Mouse (Mus musculus) kidney, postnatal 4 days (tissue): ENCODE measurements around the gene Tcf3.

Experiments
- DNase-seq, 2 experiments: peaks; one replicate each; pipeline ENCODE4 v3.0.0; 2021; ENCODE audit warnings: mixed read lengths in 2 of 2

The Tcf3 gene

GRCm38 (mm10) chr10:80384115-80384639 is 49.3 kb downstream of the Tcf3 start:
- DNase-seq = peak in 1 of 2 experiments; percentile 44

GRCm38 (mm10) chr10:80383431-80383830 is 50.0 kb downstream of the Tcf3 start:
- DNase-seq = peak; percentile 54 to 64

- no peak for DNase-seq
Observed at GRCm38 (mm10) chr10:80382641-80383365, 50.6 kb downstream of the Tcf3 start.

DNA sequence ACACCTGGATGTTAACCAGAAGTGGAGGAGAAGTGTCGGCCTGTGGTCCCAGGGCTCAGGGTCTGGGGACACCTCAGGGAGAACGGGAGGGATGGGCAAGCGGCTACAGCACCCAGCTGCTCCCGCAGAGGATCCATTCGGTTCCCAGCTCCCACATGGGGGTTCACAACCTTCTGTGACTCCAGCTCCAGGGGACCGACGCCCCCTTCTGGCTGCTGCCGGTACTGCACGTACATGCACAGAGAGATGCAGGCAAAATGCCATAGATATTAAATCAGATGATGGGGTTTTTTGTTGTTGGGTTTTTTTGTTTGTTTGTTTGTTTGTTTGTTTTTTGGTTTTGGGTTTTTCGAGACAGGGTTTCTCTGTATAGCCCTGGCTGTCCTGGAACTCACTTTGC is 55.7 kb downstream of the Tcf3 start:
- DNase-seq = peak; percentile 54 to 65

DNA sequence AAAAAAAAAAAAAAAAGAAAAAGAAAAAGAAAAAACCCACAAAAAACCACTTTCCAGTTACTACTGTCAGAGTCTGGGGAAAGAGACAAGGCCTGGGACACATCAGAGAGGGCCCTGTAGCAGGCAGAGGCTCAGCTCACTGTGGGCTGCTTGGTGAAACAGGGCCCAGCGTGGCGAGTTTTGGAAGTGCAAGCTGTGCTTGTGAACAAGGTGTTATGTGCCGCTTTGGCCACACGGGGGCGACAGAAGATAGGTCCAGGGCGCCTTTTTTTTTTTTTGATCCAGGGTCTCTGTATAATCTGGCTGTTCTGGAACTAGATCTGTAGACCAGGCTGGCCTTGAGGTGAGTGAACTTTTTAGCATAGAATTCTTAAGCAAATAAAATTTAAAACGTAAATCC is 57.3 kb downstream of the Tcf3 start:
- DNase-seq = peak; percentile 98

- DNase-seq = peak; percentile 85 to 89
Observed at GRCm38 (mm10) chr10:80374063-80374462, 59.4 kb downstream of the Tcf3 start.

DNA sequence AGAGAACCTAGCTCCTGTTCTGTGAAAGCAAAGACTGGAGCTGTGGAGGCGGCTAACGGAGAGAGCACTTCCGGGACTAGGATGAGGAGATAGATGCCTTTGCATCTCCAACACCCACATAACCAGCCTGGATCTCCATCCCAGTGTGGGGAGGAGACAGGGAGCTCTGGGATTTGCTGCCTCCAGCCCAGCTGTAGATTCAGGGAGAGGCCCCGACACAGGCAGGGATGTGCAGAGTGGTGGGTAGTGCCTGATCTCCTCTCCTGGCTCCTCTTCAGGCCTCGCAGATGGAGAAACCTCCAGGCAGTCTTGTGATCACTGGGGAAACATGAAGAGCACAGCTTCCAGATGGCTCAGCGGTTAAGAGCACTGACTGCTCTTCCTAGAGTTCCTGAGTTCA is 60.7 kb downstream of the Tcf3 start:
- no peak for DNase-seq

- no peak for DNase-seq
Observed at GRCm38 (mm10) chr10:80371983-80372382, 61.5 kb downstream of the Tcf3 start.

DNA sequence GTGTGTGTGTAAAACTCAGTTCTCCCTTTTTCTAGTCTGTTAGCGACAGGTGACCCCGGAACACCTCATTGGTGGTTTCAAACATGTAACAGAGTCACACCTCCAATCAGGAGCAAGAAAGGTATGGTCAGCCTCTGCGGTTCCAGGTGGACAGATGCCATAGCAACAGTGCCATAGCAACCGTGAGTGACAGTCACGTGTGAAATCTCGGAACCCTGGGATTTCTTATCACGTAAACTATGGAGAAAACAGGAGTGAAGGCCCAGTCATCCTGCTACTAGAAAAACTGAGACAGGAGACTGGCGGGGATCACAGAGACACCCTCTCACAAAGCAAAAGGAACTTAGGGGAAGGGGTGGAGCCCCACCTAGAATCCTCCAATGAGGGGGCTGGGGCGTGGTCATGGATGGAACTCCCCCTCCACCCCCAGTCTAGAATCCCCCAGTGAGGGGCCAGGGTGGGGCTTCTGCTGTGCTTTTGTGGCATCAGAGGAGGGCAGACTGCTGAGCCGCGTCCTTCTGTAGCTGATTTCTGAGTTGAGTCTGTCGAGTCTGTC is 62.0 kb downstream of the Tcf3 start:
- DNase-seq = peak; percentile 76 to 78

DNA sequence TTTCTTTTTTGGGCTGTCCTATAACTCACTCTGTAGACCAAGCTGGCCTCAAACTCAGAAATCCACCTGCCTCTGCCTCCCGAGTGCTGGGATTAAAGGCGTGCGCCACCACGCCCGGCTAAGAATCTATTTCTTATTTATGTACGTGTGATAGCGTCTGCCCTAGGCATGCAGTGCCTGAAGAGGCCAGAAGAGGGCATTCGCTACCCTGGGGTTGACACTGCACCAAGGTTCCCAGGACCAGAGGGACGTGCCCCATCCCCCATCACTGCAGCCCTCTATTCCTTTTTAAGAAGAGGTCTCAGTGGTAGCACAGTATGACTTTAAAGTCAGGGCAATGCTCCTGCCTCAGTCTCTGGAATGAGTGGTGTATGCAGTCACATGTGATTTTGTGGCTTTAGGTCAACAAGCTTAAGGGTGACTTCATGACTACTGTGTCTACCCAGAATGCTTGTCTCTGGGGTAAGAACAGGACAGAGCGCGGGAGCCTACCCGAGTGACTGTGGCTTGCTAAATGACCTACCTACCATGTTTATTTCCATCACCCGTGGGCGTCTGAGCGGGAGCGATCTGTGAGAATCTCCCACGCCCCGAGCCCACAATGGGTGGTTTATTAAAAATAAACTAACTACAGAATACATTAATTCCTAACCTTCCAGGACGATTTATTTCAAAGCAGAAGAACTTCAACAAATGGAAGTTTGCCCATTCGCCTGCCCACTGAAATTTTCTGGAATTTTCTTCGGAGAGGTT is 63.3 kb downstream of the Tcf3 start:
- DNase-seq = no peak

DNA sequence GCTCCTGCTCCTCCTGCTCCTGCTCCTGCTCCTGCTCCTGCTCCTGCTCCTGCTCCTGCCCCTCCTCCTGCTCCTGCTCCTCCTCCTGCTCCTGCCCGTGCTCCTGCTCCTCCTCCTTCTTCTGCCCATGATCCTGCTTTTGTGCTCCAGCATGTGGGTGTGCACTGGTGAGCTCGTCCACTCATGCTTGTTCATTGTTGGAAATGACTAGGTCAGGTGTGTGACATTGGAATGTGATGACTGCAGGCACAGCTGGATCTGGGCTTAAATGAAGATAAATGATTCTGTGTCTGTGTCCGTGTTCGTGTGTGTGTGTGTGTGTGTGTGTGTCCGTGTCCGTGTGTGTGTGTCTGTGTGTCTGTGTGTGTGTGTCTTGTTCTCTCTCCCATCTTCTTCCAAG is 65.1 kb downstream of the Tcf3 start:
- no peak for DNase-seq

GRCm38 (mm10) chr10:80367954-80368353 is 65.5 kb downstream of the Tcf3 start:
- DNase-seq = no peak

- no peak for DNase-seq
Observed at GRCm38 (mm10) chr10:80365736-80366135, 67.7 kb downstream of the Tcf3 start.

DNA sequence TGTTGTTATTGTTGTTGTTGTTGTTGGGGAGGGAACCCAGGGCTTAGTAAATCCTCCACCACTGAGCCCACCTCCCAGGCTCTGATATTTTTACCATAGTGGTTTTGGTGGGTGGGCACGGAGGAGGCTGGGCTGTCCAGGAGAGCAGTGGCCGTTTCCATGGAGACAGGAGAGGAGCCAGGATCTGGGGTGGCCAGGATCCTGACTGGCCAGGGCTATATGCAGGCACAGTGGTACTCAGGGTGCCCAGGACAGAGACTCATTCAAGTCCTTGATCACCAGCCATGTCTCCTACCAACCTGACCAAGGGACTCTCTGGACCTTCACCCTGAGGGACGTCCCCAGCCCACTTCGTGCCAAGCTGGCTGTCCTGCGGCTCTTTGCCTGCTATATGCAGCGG is 69.7 kb downstream of the Tcf3 start:
- no peak for DNase-seq
